Mouse (Mus musculus): ENCODE measurements at regions not wholly inside any gene's neighbourhood (a gene's known extent, or its start where the extent isn't known, plus 50 kb on each side); places are given as distances from the start of the nearest gene placed in this dataset.
A peak's percentile ranks its signal among the peaks of the same experiment; 100 is the strongest.

DNA sequence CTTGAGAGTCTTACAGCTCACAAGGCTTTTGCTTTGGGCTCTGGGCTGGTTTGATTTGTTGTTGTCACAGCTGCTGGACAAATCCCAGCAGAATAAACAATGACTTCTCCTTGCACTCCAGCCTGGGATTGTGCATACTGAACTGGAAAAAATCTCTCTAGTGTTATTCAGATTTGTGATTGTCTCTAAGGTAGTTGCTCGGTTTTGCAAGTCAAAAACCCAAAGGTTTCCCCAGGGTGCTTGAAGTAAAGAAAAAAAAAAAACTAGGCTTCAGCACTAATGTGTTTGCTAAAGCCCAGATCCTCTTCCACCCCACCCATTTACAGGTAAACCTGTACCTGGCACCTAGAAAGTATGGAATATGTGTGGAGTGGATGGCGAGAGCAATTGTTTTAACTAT, 149.5 kb upstream of the Spef2 start:
- no peak for DNase-seq

GRCm38 (mm10) chr15:9893146-9893545, 144.5 kb upstream of the Spef2 start:
- no peak for DNase-seq

GRCm38 (mm10) chr15:9892208-9892607, 143.5 kb upstream of the Spef2 start:
- DNase-seq = no peak

DNA sequence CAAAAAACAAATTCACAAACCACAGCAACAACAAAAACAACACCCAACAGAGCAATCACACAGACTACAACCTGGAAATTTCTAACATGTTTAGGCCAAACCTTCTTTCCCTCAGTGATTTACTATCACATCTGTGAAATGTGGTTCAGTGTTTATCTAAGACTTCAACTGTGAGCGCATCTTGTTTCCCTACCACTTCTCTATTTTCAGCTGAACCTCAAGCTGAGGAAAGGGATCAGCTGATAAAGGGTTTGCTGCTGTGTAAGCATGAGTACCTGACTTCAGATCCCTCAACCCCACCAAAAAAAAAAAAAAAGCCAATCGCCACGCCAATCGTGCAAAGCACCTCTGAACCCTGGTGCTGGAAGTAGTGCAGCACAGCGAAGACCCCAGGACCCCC, 142.8 kb upstream of the Spef2 start:
- no peak for DNase-seq

DNA sequence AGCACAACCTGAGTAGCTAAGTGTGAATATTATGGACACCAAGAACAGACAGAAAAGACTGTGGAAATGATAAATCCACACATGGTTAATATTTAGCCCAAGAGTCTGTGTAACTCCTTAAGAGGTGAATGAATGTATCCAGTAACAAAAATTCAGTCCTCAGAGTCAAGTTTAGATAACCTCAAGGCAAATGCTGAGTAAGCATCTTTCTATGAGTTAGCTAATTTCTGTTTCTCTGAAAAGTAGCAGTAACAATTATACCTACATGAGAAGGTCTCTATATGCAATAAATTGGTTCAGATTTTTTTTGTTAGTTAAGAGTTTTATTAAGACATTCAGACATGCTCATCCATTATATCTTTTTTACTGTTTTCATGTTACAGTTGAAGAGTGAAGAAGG, 127.1 kb upstream of the Spef2 start:
- no peak for DNase-seq

GRCm38 (mm10) chr15:9870126-9870525, 121.5 kb upstream of the Spef2 start:
- no peak for DNase-seq

- DNase-seq = peak; percentile 32
Observed at GRCm38 (mm10) chr15:9864778-9865177, 116.1 kb upstream of the Spef2 start.

- no peak for DNase-seq
Observed at GRCm38 (mm10) chr15:9861825-9862224, 113.2 kb upstream of the Spef2 start.

DNA sequence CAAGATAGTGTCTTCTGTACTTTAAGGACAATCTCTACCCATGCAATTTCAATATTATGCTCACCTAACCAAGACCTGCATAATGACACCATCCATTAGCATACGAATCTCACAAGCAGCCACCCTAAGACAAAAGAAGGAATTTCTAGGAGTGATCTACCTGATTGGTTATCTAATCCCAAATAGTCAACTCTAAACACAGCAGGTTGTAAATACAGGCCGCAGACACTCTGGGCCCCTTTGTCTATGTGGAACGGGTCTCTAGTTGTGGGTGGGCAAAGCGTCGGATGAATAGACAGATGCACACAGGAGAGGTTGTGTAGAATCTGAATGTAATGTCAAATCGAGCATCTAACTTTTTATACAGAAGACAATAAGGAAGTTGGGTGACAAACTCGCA, 91.0 kb upstream of the Spef2 start:
- DNase-seq = no peak

DNA sequence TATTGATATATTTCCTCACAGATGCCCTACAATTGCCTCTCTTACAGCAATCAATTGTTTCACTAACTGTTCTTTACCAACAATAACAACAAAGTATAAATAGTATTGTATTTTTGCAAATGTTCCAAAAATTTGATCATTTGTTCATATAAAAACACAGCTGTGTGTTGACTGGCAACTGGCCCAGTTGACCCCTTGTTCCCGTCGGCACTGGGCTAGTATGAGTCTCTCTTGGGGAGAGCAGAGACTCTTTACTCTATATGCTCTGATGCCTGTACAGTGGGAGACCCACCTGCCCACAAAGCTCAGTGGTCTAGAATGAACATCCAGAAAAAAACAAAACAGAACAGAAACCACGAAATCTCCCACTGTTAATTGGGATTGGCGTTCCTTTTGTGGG, 86.4 kb upstream of the Spef2 start:
- DNase-seq = peak; percentile 7

DNA sequence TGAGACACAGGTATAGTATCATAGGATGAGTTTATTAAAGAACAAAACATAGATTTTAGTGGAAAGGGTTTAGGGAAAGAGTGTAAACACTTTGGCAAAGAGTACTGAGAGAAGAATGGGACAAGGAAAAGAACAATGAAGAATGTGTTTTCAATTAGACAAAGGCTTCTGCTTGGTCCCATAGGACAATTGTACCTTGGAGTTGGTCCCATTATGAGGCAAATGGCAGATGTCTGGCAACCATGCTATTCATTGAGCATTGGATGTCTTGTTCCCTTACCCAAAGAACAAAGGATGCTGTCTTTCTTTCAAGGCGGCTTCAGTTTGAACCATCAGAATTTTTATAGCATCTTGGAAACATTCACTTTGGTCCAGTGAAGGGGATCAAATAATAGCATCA, 55.8 kb upstream of the Spef2 start:
- DNase-seq = no peak
